Mouse (Mus musculus) ES-E14 (cell line): Measurements from ENCODE around the gene Tmem179.
A peak's percentile ranks its signal among the peaks of the same experiment; 100 is the strongest.

ENCODE experiments used
- HCFC1 ChIP-seq: IDR thresholded peaks from 2 replicates; pipeline ENCODE4 v1.6.1; 2012; ENCODE audit warnings: low read length, inconsistent platforms, borderline replicate concordance; ENCODE audit not compliant: insufficient read depth
- MAFK ChIP-seq: IDR thresholded peaks from 2 replicates; pipeline ENCODE4 v1.6.1; 2014; ENCODE audit warnings: mild to moderate bottlenecking, low read depth, low read length, inconsistent platforms; ENCODE audit not compliant: insufficient read depth

- TF ChIP-seq HCFC1, result no peak
- peak; percentile 21; the same call in 1 of the 2 replicates for TF ChIP-seq MAFK
Observed at GRCm38 (mm10) chr12:112542920-112543300, 26.4 kb upstream of the Tmem179 start.
